Mouse (Mus musculus): ENCODE data around the gene Chst11.

DNA sequence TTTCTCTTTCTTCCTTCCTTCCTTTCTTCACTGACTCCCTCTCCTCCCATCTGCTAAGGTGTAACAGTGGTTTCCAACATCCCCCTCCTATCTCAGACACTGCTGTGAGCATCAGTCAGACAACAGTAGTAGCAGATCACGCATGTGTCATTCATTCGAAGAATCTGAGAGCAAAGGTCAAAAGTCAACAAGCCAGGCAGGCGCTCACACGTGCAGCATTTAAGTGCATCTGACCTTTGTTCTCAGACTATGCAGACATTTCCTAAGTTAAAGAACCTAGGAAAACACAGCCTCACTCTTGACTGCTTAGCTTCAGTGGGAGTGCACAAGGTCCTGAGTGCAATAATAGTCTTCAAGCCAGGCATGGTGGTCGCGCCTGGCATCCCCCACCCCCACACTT, 258.8 kb downstream of the Chst11 start:
- TF ChIP-seq CTCF (IDR thresholded peaks at IDR 0.05; ENCODE audit: insufficient read depth, low read length), result no peak
- no peak for TF ChIP-seq POLR2A (IDR thresholded peaks at IDR 0.05; ENCODE audit: borderline replicate concordance, extremely low read depth, low read depth, low read length)
